Mouse (Mus musculus) megakaryocyte, embryonic 14.5 days (primary cell): ENCODE measurements at regions not wholly inside any gene's neighbourhood (a gene's known extent, or its start where the extent isn't known, plus 50 kb on each side); places are given as distances from the start of the nearest gene placed in this dataset.

Experiments
- FLI1 ChIP-seq: IDR thresholded peaks from 2 replicates; pipeline ENCODE4 v1.6.1; 2012; ENCODE audit warnings: low read length, inconsistent platforms, mixed read lengths
- GATA1 ChIP-seq: IDR thresholded peaks from 3 replicates; pipeline ENCODE4 v1.6.1; 2012; ENCODE audit warnings: mixed read lengths, low read length, inconsistent platforms, borderline replicate concordance

GRCm38 (mm10) chr13:30084386-30084785, 51.9 kb upstream of the Mboat1 start:
- TF ChIP-seq GATA1 (no peak), FLI1 (no peak)
